Mouse (Mus musculus): ENCODE data around the gene Tbca. TPM values are rescaled to one million over a fixed set of nuclear protein-coding genes. Genes with fewer than 3 reads are reported as not detected.

Tbca gene
- polyA plus RNA-seq (2012; fragmentation: generic; extraction: Trizol), result 100 to 1,000 TPM; 199 to 439 TPM

GRCm38 (mm10) chr13:94788771-94789649 lies at the start of gene Tbca:
Gene Tbca, plus strand, starts transcription at chr13:94788910.

GRCm38 (mm10) chr13:94875396-94875880 lies 86.7 kb downstream of the Tbca start, which contains the start of gene Otp:
Gene Otp, plus strand, starts transcription at chr13:94875602.

Other genes with a start within 250 kb of the Tbca start
- gene Otp, start 86.7 kb downstream of the Tbca start, polyA plus RNA-seq (2012; fragmentation: generic; extraction: Trizol), result under 1 TPM in 1 of 2 experiments, not detected in 1; 0.01 TPM
- gene Wdr41, start 187.4 kb downstream of the Tbca start, polyA plus RNA-seq (2012; fragmentation: generic; extraction: Trizol), result 10 to 100 TPM in 1 of 2 experiments, 1 to 10 TPM in 1; 3.2 to 17.0 TPM

All from C3H10T1/2 (cell line).